Mouse (Mus musculus) thymus, postnatal 14 days (tissue): Measurements from ENCODE around the gene Nup205.
A peak's percentile ranks its signal among the peaks of the same experiment; 100 is the strongest.

Experiments used
- DNase-seq: peaks from one replicate; pipeline ENCODE4 v3.0.0; 2021

Gene Nup205

GRCm38 (mm10) chr6:35251807-35252476, 74.7 kb downstream of the Nup205 start:
- peak; percentile 13 for DNase-seq

- peak; percentile 93 for DNase-seq
Measured at GRCm38 (mm10) chr6:35252477-35253346, 75.5 kb downstream of the Nup205 start.

- no peak for DNase-seq
Measured at GRCm38 (mm10) chr6:35253474-35253873, 76.3 kb downstream of the Nup205 start.

- DNase-seq = no peak
Measured at GRCm38 (mm10) chr6:35254136-35254904, 77.1 kb downstream of the Nup205 start.

DNA sequence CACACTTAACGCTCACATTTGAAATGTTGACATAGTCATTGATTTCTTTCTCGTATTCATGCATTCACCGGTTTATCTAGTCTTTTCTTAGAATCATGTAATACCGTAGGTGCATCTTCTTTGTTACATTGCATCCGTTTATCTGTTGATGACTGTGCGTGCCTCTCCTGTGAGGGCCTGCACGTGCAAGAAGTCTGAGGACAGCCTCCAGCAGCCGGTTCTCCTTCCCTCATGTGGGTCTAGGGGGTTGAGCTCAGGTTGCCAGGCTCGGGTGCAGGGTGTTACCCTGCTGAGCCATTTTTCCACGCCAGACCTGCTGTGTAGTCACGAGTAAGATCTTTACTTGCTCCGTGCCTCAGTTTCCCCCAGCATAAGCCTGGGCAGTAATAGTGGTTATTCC, 77.8 kb downstream of the Nup205 start:
- DNase-seq = no peak

DNA sequence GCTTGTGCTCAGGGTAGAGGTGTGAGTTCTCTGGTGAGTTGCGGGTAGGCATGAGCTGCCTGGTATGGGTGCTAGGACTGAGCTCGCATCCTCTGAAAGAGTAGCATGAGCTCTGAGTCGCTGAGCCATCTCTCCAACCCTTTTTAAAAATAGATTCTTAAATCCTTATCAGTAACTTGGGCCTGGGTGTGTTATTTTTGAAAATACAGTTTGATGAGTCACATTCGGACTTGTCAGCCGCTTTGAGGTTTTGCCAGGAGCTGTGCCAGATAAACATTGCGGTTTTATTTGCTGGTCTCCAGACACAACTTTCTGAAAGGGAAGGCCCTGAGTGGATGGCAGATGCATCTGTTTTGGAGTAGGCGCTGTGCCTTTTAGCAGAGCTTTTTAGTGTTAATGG, 79.5 kb downstream of the Nup205 start:
- DNase-seq = no peak

- DNase-seq = no peak
Measured at GRCm38 (mm10) chr6:35257626-35258190, 80.5 kb downstream of the Nup205 start.

DNA sequence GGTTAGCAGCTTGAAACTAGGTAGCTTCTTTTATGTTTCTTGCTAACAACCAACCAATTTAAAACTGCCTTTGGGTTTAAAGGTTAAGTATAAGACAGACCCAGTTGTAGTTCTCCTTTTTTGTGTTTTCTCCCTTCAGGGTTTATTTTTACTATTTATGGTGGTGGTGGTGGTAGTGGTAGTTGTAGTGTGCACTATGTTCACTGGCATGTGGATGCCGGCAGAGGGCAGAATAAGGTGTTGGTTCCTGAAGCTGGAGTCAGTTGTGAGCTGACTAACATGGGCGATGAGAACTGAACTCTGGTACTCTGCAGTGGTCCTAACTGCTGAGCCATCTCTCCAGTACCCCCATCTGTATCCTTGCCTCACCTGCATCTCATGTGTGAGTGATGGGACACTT, 81.7 kb downstream of the Nup205 start:
- DNase-seq = no peak

- DNase-seq = no peak
Measured at GRCm38 (mm10) chr6:35259526-35259925, 82.3 kb downstream of the Nup205 start.

GRCm38 (mm10) chr6:35260531-35260930, 83.3 kb downstream of the Nup205 start:
- no peak for DNase-seq

- no peak for DNase-seq
Measured at GRCm38 (mm10) chr6:35265580-35266278, 88.5 kb downstream of the Nup205 start.

DNA sequence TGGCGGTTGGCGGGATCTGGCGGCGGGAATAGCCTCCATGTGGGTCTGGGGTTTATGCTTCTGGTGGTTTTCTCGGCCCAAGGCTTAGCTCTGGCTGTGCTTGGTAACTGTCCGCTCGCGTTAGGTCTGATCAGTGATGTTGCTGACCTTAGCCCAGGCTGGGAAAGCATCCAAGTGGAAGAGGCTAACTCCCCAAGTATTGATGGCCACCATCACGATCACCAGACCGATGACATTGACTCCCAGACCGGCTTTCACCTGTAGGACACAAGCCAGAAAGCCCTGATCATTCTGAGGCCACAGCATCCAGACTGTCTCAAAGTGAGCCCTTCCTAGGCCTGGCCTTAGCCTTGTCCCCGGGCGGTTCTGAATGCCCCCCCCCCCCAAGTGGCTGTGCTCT, 91.5 kb downstream of the Nup205 start:
- DNase-seq = no peak

GRCm38 (mm10) chr6:35269643-35270042, 92.4 kb downstream of the Nup205 start:
- DNase-seq = no peak

- DNase-seq = no peak
Measured at GRCm38 (mm10) chr6:35271094-35271855, 94.1 kb downstream of the Nup205 start.

GRCm38 (mm10) chr6:35271868-35272765, 94.9 kb downstream of the Nup205 start:
- DNase-seq = no peak

GRCm38 (mm10) chr6:35273391-35274082, 96.3 kb downstream of the Nup205 start:
- DNase-seq = no peak

- DNase-seq = no peak
Measured at GRCm38 (mm10) chr6:35277903-35278587, 100.8 kb downstream of the Nup205 start.

DNA sequence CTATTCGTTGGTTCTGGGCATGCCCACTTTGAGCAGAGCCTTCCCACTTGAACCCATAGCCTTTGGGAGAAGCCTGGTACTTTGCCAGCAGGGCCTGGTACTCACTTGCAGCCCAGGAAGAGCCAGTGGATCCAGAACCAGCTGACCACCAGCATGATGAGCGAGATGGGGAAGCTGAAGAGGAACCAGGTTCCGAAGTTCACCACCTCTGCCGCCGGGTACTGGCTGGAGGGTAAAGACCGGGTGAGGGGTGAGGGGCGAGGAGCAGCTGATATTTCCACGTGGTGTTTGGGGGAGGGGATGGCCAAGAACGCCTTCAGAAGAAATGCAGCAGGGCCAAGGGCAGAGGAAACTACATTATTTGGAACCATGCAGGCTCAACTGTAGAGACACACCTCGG, 102.1 kb downstream of the Nup205 start:
- no peak for DNase-seq

DNA sequence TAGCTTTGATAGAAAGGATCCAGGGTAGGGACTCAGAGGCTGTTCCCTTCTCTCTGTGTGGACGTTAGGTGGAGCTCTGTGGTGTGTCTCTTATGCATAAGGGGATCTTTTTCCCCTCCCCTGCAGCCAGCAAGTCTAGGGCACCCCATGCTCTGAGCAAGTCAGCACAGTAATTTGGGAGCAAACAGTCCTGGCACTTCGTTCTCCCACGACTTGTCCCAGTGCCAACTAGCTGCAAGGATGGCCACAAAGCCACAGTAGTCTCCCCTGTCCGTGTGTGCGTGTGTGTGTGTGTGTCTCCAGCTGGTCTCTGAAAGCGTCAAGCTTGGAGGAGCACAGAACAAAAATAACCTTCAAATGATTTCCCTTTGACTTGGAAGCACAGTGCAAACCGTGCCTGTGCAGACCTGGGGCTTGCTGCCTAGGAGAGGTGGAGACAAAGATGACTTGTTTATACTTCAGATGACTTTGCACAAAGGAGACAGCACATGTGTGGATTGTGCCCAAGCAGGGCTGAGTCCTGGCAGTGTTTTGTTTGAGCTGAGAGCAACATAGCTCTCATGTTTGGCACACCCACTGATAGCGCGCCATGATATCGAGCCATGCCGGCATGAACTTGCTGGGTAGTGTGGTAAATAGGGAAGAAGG, 111.0 kb downstream of the Nup205 start:
- DNase-seq = no peak
